Mouse (Mus musculus): ENCODE measurements around the gene Cds2.
"Not testable (repeated sequence)": the region's sequence is repeated elsewhere in the genome, so short reads cannot be mapped to it uniquely, and the experiment has no call there.

Gene Cds2

GRCm38 (mm10) chr2:132265196-132265595 lies 2.2 kb downstream of the Cds2 start:
- DNase-seq (ENCODE audit: low spot score) = no peak

DNA sequence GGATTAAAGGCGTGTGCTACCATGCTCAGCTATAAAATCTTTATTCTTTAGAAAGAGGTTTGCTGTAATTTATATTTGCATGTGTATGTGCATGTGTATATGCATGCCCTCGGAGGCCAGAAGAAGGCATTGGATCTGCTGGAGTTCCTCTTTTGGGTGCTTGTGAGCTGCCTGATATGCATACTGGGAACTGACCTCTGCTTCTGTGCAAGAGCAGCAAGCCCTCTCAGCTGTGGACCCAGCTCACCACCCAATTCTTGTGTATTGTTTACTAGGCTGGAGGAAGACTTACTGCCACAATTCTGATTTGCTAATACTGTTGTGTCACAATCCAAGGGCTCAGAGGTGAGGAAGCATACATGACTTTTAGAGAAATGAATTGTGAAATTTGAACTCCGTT lies 3.1 kb downstream of the Cds2 start:
- no peak for DNase-seq (ENCODE audit: low spot score)

GRCm38 (mm10) chr2:132269217-132269616 lies 6.3 kb downstream of the Cds2 start:
- no peak for DNase-seq (ENCODE audit: low spot score)

DNA sequence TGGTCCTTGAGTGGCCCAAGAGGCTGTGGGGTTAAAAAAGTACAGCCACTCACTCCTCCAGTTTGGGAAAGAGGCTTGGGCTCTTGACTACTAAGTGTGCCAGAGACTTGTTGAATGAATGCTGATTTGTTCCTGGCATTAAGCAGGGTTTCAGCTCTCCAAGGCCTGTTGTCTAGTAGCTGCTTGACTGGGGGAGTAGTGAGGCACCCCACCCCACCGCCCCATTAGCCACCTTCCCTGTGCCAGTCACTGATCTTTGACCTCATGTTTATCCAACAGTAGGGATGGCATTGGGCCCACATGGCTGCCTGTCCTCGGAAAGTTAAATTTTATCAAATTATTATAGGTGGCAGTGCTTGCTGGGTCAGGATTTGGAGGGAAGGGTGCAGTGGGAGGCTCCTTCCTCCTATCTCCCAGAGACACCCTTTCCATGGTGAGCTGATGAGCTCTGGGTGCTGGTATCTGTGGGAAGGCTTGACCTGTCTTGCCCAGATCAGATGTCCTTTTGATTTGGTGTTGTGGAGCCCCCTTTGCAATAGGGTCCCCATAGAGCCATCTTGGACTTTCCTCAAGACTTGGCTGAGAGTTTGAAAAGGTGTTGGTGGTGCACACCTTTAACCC lies 7.5 kb downstream of the Cds2 start:
- no peak for DNase-seq (ENCODE audit: low spot score)

DNA sequence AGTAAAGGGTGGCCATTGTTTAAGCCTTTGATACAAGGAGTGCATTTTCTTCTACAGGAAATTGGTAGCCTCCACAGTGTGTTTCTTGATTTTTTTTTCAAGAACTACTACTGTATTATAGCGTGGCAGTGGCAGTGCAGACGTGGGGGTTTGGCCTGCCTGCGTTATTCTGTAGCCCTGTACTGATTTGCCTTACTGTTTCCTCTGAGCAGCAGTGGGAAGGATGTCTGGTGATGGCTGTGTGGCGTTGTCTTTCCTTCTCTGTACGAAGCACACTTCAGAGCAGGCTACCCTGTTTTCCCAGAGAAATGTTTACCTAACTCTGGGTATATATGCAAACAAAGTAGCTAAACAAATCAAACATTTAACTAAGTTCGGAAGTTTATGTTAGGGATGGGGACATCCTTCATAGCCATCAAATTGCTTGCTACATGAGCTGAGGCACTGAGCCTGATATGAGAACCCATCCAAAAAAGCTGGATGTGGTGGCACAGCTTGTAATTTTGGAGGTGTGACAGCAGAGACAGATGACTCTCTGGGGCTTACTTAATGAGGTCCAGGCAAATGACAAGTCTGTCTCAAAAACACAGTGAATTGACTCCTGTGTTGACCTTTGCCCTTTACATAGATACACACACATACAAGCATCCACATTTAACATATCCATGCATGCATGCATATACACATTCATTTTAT lies 9.9 kb downstream of the Cds2 start:
- DNase-seq (ENCODE audit: low spot score) = no peak

- no peak for DNase-seq (ENCODE audit: low spot score)
Measured at GRCm38 (mm10) chr2:132275527-132275926, 12.6 kb downstream of the Cds2 start.

- no peak for DNase-seq (ENCODE audit: low spot score)
Measured at GRCm38 (mm10) chr2:132276249-132276648, 13.3 kb downstream of the Cds2 start.

DNA sequence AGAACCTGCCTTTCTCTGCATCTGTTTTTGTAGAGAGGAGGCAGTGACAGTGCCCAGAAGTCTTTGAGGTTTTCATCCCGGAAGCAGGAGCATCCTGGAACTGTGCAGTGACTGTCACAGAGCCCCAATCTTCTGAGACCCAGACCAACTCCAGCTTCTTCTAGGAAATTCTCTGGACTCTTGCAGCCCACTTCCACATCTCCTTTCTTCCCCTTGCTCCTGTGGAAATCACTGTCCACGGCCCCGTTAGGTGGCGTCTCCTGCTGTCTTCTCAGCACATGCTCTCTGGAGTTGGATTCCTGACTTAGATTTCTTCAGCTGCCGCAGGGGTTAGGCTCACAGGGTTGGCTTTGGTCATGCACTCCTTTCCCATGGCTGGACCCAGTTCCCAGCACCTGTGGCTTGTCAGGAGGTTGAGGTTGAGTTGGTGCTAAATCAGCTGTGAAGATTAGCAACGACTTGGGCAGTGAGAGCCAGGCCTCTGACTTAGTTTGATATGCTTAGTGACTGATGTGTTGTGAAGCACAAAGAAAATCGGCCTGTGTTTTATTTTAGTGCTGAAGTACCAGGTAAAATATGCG lies 15.4 kb downstream of the Cds2 start:
- DNase-seq (ENCODE audit: low spot score) = no peak

DNA sequence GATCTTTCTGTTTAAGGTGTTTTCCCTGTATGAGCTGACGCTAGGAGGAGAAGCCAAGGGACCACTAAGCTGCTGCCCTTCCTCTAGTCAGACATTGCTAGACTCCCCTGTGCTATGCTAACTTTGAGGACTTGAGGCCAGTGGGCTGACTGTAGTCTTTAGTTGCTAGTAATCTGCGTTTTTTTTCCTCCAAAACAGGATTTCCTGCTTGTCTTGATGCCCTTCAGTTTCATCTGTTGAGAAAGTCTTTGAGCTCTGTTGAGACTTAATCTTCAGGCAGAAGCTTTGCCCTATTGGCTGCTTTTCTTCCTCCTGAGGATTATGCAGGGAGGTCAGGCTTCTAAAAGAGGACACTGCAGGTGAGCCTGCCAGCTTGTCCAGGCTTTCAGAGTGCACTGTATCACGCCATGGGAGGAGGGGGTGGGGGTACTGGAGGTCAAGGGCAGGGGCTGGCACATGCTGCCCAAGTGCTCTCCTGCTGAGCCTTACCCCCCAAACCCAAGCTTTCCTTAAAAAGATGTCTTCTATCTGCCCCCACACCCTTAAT lies 16.5 kb downstream of the Cds2 start:
- no peak for DNase-seq (ENCODE audit: low spot score)

- no peak for DNase-seq (ENCODE audit: low spot score)
Measured at GRCm38 (mm10) chr2:132279978-132280377, 17.0 kb downstream of the Cds2 start.

DNA sequence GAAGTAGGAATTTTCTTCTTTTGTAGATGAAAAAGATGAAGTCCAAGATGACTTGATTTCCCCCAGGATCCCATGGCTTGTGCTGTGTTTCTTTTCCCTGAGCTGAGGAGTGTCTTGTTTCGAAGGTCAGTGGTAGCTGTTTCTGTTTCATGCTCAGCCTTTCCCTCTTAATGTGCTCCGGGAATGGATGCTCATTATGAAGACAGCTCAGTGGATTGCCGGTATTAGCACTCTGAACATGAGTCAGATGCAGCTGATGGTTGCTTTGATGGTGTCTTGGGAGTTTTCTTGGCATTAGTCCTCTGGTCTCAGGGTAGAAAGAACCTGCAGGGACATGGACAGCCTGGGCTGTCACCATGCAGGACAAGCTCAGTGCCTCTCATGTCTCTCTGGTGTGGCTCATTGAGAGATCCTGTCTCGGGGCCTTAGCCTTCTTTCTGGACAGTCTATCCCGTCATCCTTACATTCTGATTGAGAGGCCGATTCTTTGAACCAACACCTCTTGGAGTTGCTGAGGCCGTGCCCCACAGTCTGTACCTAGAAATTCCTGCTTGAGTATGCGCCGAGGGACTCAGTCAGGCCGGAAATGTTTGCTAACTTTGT lies 17.7 kb downstream of the Cds2 start:
- DNase-seq (ENCODE audit: low spot score) = no peak

- no peak for DNase-seq (ENCODE audit: low spot score)
Measured at GRCm38 (mm10) chr2:132281560-132282452, 18.9 kb downstream of the Cds2 start.

GRCm38 (mm10) chr2:132282453-132283174 lies 19.7 kb downstream of the Cds2 start:
- no peak for DNase-seq (ENCODE audit: low spot score)

DNA sequence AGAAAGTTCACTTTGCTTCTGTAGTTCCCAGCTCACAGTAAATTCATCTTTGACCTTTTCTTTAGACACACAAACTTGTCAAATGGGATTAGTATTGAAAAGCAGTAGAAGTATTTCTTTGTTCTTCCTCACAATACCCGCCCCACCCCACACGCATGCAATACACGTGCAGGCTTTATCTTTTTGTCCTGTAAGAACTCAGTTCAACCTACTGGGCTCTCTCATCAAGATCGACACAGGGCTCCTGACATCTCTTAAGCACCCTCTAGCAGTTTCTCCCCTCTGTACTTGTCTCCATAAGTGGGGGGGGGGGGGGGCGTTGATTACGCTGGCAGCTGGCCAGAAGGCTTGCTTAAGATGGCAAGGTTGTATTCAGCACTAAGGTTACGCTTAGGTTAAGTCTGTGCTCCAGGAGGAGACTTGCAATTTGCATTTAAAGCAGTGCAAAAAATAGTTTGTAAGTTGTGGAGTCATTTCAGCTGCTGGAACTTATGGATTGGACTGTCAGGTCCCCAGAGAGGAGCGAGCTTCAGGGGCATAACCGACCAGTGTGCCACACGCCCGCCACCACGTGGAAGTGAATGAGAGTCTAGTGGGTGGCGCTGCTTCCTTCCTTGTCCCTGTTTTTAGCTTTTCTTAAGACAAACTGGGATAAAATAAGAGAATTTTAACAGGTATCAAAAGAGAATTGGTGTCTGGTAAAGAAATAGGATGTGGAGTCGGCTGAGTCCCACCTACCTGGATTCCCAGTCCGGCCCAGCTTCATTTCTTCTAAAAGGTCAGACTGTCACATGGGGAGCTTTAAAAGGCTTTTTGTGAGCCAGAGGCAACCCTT lies 20.5 kb downstream of the Cds2 start:
- DNase-seq (ENCODE audit: low spot score) = no peak

DNA sequence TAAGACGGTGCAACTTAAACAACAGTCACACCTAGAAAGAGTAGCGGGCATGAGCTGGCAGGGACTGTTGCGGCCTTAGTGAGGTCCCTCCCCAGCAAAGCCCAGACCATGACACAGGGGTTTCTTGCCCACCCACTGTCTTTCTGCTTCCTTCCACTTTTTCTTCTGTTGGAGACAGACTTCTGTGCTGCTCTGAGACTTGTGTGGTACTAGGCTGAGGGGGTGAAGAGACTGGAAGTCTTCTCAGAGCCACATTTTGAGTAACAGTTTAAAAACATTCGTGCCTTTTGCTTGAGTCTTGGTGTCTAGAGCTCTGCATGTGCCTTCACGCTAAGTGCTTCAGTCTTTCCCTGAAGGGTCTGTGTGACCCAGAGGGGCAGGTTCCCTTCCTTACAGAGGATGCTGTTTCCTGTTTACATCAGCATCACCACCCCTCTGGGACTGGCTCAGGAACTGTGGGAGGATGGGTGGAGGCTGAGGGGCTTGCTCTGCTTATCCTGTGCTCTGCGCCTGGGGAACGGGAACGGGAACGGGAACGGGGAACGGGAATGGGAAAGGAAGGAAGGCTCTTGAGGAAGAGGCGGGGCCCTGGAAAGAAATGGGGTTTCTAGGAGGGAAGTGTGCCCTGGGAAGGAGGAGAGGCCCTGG lies 21.7 kb downstream of the Cds2 start:
- DNase-seq (ENCODE audit: low spot score) = no peak

DNA sequence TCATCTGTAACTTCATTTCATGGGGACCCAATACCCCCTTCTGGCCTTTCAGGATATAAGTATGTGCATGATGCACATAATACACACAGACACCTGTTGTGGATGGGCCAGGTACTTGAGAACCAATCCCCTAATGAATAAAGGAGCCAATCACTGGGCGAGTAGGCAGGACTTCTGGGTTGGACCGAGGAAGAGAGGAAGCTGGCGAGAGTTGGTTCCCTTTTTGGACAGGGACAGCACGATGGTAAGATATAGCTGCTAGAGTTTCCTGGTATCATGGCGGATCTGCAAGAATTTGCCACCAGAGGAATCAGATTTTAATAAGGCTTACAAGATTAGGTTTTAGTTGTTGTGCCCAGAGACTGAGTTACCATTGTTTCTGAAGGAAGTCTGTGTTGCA lies 22.8 kb downstream of the Cds2 start:
- DNase-seq (ENCODE audit: low spot score) = not testable (repeated sequence)

DNA sequence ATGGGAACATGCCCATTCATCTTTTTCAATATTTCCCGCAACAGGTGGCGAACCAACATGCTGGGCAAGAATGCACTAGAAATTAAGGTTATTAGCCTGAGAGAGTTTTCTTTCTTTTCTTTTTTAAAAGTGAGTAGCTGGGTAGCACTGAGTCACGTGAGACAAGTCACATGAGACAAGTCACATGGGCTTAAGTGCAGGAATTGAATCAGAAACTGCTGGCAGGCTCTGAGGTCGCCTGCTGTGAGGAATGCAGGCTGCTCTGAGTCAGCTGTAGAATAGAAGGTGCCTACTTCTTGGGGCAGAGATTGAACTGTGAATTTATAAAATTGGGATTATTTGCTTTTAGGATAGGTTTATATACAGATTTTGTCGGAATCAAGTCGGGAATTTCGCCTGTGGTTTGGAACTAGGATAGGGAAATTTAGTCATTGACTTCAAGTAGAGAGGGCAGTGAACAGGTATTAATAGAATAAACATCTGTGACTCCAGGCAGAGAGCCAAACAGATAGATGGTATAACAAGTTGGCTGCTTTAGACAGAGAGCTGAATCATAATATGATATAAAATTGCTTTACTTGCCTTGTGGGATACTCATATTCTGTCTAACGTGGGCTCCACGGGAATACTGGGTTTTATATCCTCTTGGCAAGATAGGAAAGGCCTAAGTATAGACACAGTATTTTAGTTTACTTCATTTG lies 23.6 kb downstream of the Cds2 start:
- DNase-seq (ENCODE audit: low spot score) = no peak

DNA sequence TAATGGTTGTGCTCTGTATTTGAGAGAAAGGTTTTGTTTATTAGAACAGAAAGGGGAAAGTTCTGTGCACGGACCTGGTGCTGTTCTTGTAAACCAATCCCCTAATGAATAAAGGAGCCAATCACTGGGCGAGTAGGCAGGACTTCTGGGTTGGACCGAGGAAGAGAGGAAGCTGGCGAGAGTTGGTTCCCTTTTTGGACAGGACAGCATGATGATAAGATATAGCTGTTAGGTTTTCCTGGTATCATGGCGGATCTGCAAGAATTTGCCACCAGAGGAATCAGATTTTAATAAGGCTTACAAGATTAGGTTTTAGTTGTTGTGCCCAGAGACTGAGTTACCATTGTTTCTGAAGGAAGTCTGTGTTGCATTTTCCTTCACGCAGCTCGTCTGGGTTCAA lies 26.3 kb downstream of the Cds2 start:
- DNase-seq (ENCODE audit: low spot score) = not testable (repeated sequence)

GRCm38 (mm10) chr2:132290808-132291207 lies 27.9 kb downstream of the Cds2 start:
- no peak for DNase-seq (ENCODE audit: low spot score)
